ENCODE assay signal across 8 mouse cellular contexts in genomic region chr10:7792254-7792750, GRCm38 (mm10). TPM values are rescaled to one million over a fixed set of nuclear protein-coding genes. Genes with fewer than 3 reads are reported as not detected.
A peak's percentile ranks its signal among the peaks of the same experiment; 100 is the strongest.
DNase-seq lines count a peak whose midpoint lies in the region; ATAC-seq and TF ChIP-seq lines count a peak whose summit lies in the region.

No protein-coding gene starts in this region.

- peak; percentile 73 for ATAC-seq in forebrain, embryonic 16.5 days
- ATAC-seq in liver, postnatal 0 days = peak; percentile 50
- no peak for ATAC-seq in monocyte, adult 5-6 weeks (replicated peaks; ENCODE audit: insufficient number of reproducible peaks, low FRiP score, low TSS enrichment, poor library complexity, severe bottlenecking)

- H3K79me2 ChIP-seq in heart, adult 2 months (replicated peaks; ENCODE audit: control insufficient read depth, insufficient read depth, low read length) = no peaks in the 10 kb centered on the region
- peaks cover 38% of the 10 kb centered on the region for H3K79me2 ChIP-seq in CH12.LX (replicated peaks; ENCODE audit: control insufficient read depth, extremely low read depth, insufficient read depth, poor library complexity, severe bottlenecking)

- peaks cover 3% of the 10 kb centered on the region for H3K4me1 ChIP-seq in heart, adult 2 months (ENCODE audit: control insufficient read depth, insufficient read depth, low read length)
- peaks cover 3 to 32% of the 10 kb centered on the region in 2 experiments for H3K4me1 ChIP-seq in CH12.LX (ENCODE audit: control insufficient read depth in 1 of 2, insufficient read depth in 2 of 2)
- peaks cover 13% of the 10 kb centered on the region for H3K4me1 ChIP-seq in forebrain, embryonic 16.5 days (replicated peaks; ENCODE audit: control insufficient read depth, insufficient read depth, low read length)
- peaks cover 12% of the 10 kb centered on the region for H3K4me1 ChIP-seq in liver, postnatal 0 days (ENCODE audit: insufficient read depth)

- 0 out of 2 replicates have a peak overlapping the region, but pooled peaks have one; percentile 56 for H3K4me2 ChIP-seq in CH12.LX (ENCODE audit: insufficient read depth, low read depth, poor library complexity, severe bottlenecking)
- peak overlapping the region; percentile 59 for H3K4me2 ChIP-seq in forebrain, embryonic 16.5 days (ENCODE audit: low read length)
- peak overlapping the region; percentile 77 for H3K4me2 ChIP-seq in liver, postnatal 0 days (ENCODE audit: low read depth, low read length)

- peak overlapping the region; percentile 83 for H3K9ac ChIP-seq in heart, adult 2 months (ENCODE audit: low read depth, low read length)
- peak overlapping the region; percentile 86 for H3K9ac ChIP-seq in CH12.LX (ENCODE audit: insufficient read depth, low read depth)
- H3K9ac ChIP-seq in forebrain, embryonic 16.5 days (replicated peaks; ENCODE audit: low read depth, low read length) = peak overlapping the region; percentile 88
- H3K9ac ChIP-seq in liver, postnatal 0 days (replicated peaks) = peak overlapping the region; percentile 89

- H3K9me3 ChIP-seq in CH12.LX (replicated peaks; ENCODE audit: low read length) = no peaks in the 10 kb centered on the region
- H3K9me3 ChIP-seq in forebrain, embryonic 16.5 days (ENCODE audit: control insufficient read depth, low read length) = no peaks in the 10 kb centered on the region
- no peaks in the 10 kb centered on the region for H3K9me3 ChIP-seq in liver, postnatal 0 days (ENCODE audit: low read length)

- no peaks in the 10 kb centered on the region for H3K27me3 ChIP-seq in heart, adult 2 months (ENCODE audit: control insufficient read depth, insufficient read depth, low read length)
- H3K27me3 ChIP-seq in CH12.LX (replicated peaks) = no peaks in the 10 kb centered on the region
- no peaks in the 10 kb centered on the region for H3K27me3 ChIP-seq in forebrain, embryonic 16.5 days (replicated peaks; ENCODE audit: control insufficient read depth, insufficient read depth, low read length)
- no peaks in the 10 kb centered on the region for H3K27me3 ChIP-seq in liver, postnatal 0 days (ENCODE audit: insufficient read depth, low read length)

- no peak for TF ChIP-seq CTCF in heart, adult 2 months (IDR thresholded peaks at IDR 0.05)
- no peak for TF ChIP-seq CTCF in CH12.LX (conservative IDR thresholded peaks at IDR 0.05 in 1 of 2, IDR thresholded peaks at IDR 0.05 in 1 of 2; ENCODE audit: low read depth in 2 of 2, low read length in 2 of 2)
- no peak for TF ChIP-seq CTCF in liver, postnatal 0 days (IDR thresholded peaks at IDR 0.05; ENCODE audit: low read depth)

- in situ Hi-C loops in CH12.LX (cut with MboI; ENCODE audit: low pct_ligation_motif_present, low pct_unique_long_range_greater_than_20kb, low sequenced_read_pairs) = loop anchor here (25.0 kb wide), 1 partner anchor 455 kb away; no protein-coding TSS in a partner anchor

- TF ChIP-seq POLR2A in heart, adult 2 months (IDR thresholded peaks at IDR 0.05; ENCODE audit: insufficient read depth, low read depth, low read length) = no peak
- TF ChIP-seq POLR2A in CH12.LX (IDR thresholded peaks at IDR 0.05; ENCODE audit: low read depth, low read length) = no peak

- no peak for TF ChIP-seq RAD21 in CH12.LX (IDR thresholded peaks at IDR 0.05; ENCODE audit: low read depth, low read length)

- under 1% methylated on average over 10 of the region's 10 CpGs for WGBS in heart, adult 2 months
- WGBS in forebrain, embryonic 16.5 days = under 1% methylated on average over 10 of the region's 10 CpGs
- WGBS in liver, postnatal 0 days (ENCODE audit: insufficient replicate concordance) = under 1% methylated on average over 10 of the region's 10 CpGs

- H3K4me3 ChIP-seq in heart, adult 2 months = peak overlapping the region; percentile 91
- peak overlapping the region; percentile 78 to 95 (median 90) for H3K4me3 ChIP-seq in CH12.LX (replicated peaks in 1 of 3; ENCODE audit: low read depth in 2 of 3, low read length in 2 of 3, poor library complexity in 1 of 3)
- peak overlapping the region; percentile 98 for H3K4me3 ChIP-seq in forebrain, embryonic 16.5 days (replicated peaks; ENCODE audit: low read length)
- peak overlapping the region; percentile 83 for H3K4me3 ChIP-seq in liver, postnatal 0 days (ENCODE audit: low read depth, low read length)

- TF ChIP-seq EP300 in heart, adult 2 months (IDR thresholded peaks at IDR 0.05; ENCODE audit: insufficient read depth, low read depth, low read length) = no peak
- TF ChIP-seq EP300 in CH12.LX (IDR thresholded peaks at IDR 0.05; ENCODE audit: low read length) = no peak
- TF ChIP-seq EP300 in liver, postnatal 0 days (IDR thresholded peaks at IDR 0.05; ENCODE audit: low read depth) = no peak

- no peak for DNase-seq in heart, adult 2 months
- no peak for DNase-seq in heart, postnatal 25 days (ENCODE audit: low spot score)
- DNase-seq in CH12.LX (ENCODE audit: extremely low read depth) = no peak
- no peak for DNase-seq in liver, postnatal 0 days
- DNase-seq in T-cell, adult 2 months (ENCODE audit: low spot score) = no peak
- no peak for DNase-seq in left cerebral cortex, postnatal 36 days (ENCODE audit: low spot score in 2 of 2)

- dilution Hi-C loops in CH12.LX (cut with MboI; ENCODE audit: extremely low pct_ligation_motif_present, extremely low pct_unique_long_range_greater_than_20kb, low sequenced_read_pairs) = no loop called here

- peaks cover 7% of the 10 kb centered on the region for H3K36me3 ChIP-seq in heart, adult 2 months (ENCODE audit: control insufficient read depth, insufficient read depth, low read length)
- H3K36me3 ChIP-seq in CH12.LX (replicated peaks in 1 of 2; ENCODE audit: control insufficient read depth in 1 of 2, insufficient read depth in 1 of 2, low read length in 1 of 2) = peaks cover 23 to 45% of the 10 kb centered on the region in 2 experiments
- peaks cover 9% of the 10 kb centered on the region; the same call in 1 of the 2 replicates for H3K36me3 ChIP-seq in forebrain, embryonic 16.5 days (ENCODE audit: control insufficient read depth, insufficient read depth)
- peaks cover 23% of the 10 kb centered on the region for H3K36me3 ChIP-seq in liver, postnatal 0 days (replicated peaks; ENCODE audit: insufficient read depth, low read length)

- intact Hi-C loops in heart, adult 2 months (cut with DNase I) = loop anchor here (2.0 to 10.0 kb wide), 3 partner anchors 14 to 162 kb away; partner anchors contain the start of genes Lats1, Pcmt1 and Tab2
- intact Hi-C loops in heart, postnatal 25 days (cut with DNase I) = no loop called here
- intact Hi-C loops in left cerebral cortex, postnatal 36 days (cut with DNase I) = no loop called here

- H3K27ac ChIP-seq in heart, adult 2 months = peak overlapping the region; percentile 89
- H3K27ac ChIP-seq in CH12.LX (ENCODE audit: insufficient read depth, low read depth) = no peak overlapping the region
- H3K27ac ChIP-seq in forebrain, embryonic 16.5 days (ENCODE audit: low read length) = peak overlapping the region; percentile 64
- H3K27ac ChIP-seq in liver, postnatal 0 days (ENCODE audit: low read depth) = peak overlapping the region; percentile 85

TF ChIP-seq in CH12.LX, 34 proteins besides CTCF, POLR2A, EP300 and RAD21:
- TF ChIP-seq UBTF (IDR thresholded peaks at IDR 0.05; ENCODE audit: low read depth, low read length) (0 out of 2 replicates have a peak, but pooled peaks have one; percentile 40), SMC3 (IDR thresholded peaks at IDR 0.05; ENCODE audit: low read depth, low read length) (no peak)

RNA-seq across cellular contexts. Expression of gene Ginm1, which starts 0.3 kb away (rescaled TPM):
- total RNA-seq in heart, adult 2 months (2021) = 100 to 1,000 TPM in 1 of 2 experiments, 10 to 100 TPM in 1; 94.5 to 123 TPM
- polyA plus RNA-seq in heart, adult 2 months (2012; rRNA removed) = 39.6 and 65.7 TPM in 2 replicates
- 100 to 1,000 TPM; 111 to 113 TPM for total RNA-seq in heart, postnatal 25 days (2021)
- 11.7 and 12.7 TPM in 2 replicates for total RNA-seq in CH12.LX (2012; rRNA removed)
- total RNA-seq in CH12.LX (2014; rRNA removed) = 33.9 and 38.2 TPM in 2 replicates
- 22.5 and 27.3 TPM in 2 replicates for polyA plus RNA-seq in CH12.LX (2012; ENCODE audit: insufficient read length, low read depth)
- polyA plus RNA-seq in forebrain, embryonic 16.5 days (2015; fragmentation: Nextera tagmentation; extraction: Ambion mirVana) = 46.5 and 51.4 TPM in 2 replicates
- 78.9 and 80.8 TPM in 2 replicates for polyA plus RNA-seq in liver, postnatal 0 days (2015; fragmentation: Nextera tagmentation; extraction: Ambion mirVana)
- total RNA-seq in monocyte, adult 5-6 weeks (2017) = 91.1 to 104 TPM (median 95.7 TPM) in 3 replicates
- 10 to 100 TPM; 20.2 to 20.9 TPM for total RNA-seq in left cerebral cortex, postnatal 36 days (2021)

RNA-seq across cellular contexts. Expression of gene Ppil4, which starts 0.4 kb away (rescaled TPM):
- 10 to 100 TPM; 14.8 to 15.3 TPM for total RNA-seq in heart, adult 2 months (2021)
- polyA plus RNA-seq in heart, adult 2 months (2012; rRNA removed) = 5.3 and 7.2 TPM in 2 replicates
- total RNA-seq in heart, postnatal 25 days (2021) = 10 to 100 TPM; 14.7 to 15.2 TPM
- 26.4 and 30.9 TPM in 2 replicates for total RNA-seq in CH12.LX (2012; rRNA removed)
- 41.5 and 51.1 TPM in 2 replicates for total RNA-seq in CH12.LX (2014; rRNA removed)
- 43.6 and 45.9 TPM in 2 replicates for polyA plus RNA-seq in CH12.LX (2012; ENCODE audit: insufficient read length, low read depth)
- 63.7 and 65.0 TPM in 2 replicates for polyA plus RNA-seq in forebrain, embryonic 16.5 days (2015; fragmentation: Nextera tagmentation; extraction: Ambion mirVana)
- 14.1 and 14.2 TPM in 2 replicates for polyA plus RNA-seq in liver, postnatal 0 days (2015; fragmentation: Nextera tagmentation; extraction: Ambion mirVana)
- 146 to 157 TPM (median 154 TPM) in 3 replicates for total RNA-seq in monocyte, adult 5-6 weeks (2017)
- total RNA-seq in left cerebral cortex, postnatal 36 days (2021) = 10 to 100 TPM; 27.3 to 36.6 TPM

RNA-seq across cellular contexts. Expression of gene Zc3h12d, which starts 40.0 kb away (rescaled TPM):
- total RNA-seq in heart, adult 2 months (2021) = under 1 TPM; 0.21 to 0.32 TPM
- polyA plus RNA-seq in heart, adult 2 months (2012; rRNA removed) = 0.35 and 0.50 TPM in 2 replicates
- total RNA-seq in heart, postnatal 25 days (2021) = under 1 TPM; 0.18 to 0.25 TPM
- total RNA-seq in CH12.LX (2012; rRNA removed) (13.4 and 16.3 TPM in 2 replicates), CH12.LX (2014; rRNA removed) (10.7 and 11.8 TPM in 2 replicates)
- polyA plus RNA-seq in CH12.LX (2012; ENCODE audit: insufficient read length, low read depth) = 22.5 and 28.0 TPM in 2 replicates
- polyA plus RNA-seq in forebrain, embryonic 16.5 days (2015; fragmentation: Nextera tagmentation; extraction: Ambion mirVana) = 0.06 and 0.08 TPM in 2 replicates
- 0.70 and 0.82 TPM in 2 replicates for polyA plus RNA-seq in liver, postnatal 0 days (2015; fragmentation: Nextera tagmentation; extraction: Ambion mirVana)
- total RNA-seq in monocyte, adult 5-6 weeks (2017) = 20.3 to 26.7 TPM (median 25.0 TPM) in 3 replicates
- total RNA-seq in left cerebral cortex, postnatal 36 days (2021) = under 1 TPM in 1 of 2 experiments, not detected in 1; 0.12 TPM

Comparison
In these comparisons a context has a peak if more than half of its experiments do, and no peak if none do; other contexts are left out.
1. RNA of gene Zc3h12d, which starts 40.0 kb away (total RNA-seq): 20.3 to 26.7 TPM in monocyte, adult 5-6 weeks and 10.7 to 16.3 TPM in CH12.LX; 0.21 to 0.32 TPM in heart, adult 2 months, 0.18 to 0.25 TPM in heart, postnatal 25 days and 0.12 TPM in left cerebral cortex, postnatal 36 days; every median in the first group is over 4 times any median in the second.
2. Peak in every context shown above with its lines, with median percentiles within 50 percentile points of each other: H3K4me3 ChIP-seq, H3K9ac ChIP-seq and H3K4me2 ChIP-seq.